8 mouse cellular contexts compared by ENCODE assay signal in the genomic region with DNA sequence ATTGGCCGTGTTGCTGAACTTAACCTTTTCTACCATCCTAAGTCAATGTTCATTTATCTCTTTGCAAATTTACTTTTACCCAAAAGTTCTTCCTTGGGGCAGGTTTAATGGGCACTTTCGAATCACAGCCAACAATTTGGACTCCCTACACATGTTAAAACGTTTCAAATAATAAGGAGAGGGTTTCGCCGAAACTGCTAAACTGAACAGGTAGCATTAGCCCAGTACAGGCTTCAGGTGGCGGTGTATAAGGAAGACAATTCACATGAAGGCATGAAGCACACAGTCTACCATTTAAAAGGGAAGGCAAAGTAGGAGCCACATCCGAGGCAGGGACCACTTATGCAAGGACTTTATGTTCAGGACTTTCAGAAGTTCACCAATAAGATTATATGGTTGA. TPM values are rescaled to one million over a fixed set of nuclear protein-coding genes. Genes with fewer than 3 reads are reported as not detected.
DNase-seq lines count a peak whose midpoint lies in the region; ATAC-seq and TF ChIP-seq lines count a peak whose summit lies in the region.

No protein-coding gene starts in this region.

- no peak for DNase-seq in heart, adult 9 months (ENCODE audit: low spot score in 2 of 2)
- DNase-seq in forebrain, embryonic 10.5 days (ENCODE audit: extremely low spot score, low spot score), result no peak
- no peak for DNase-seq in layer of hippocampus, postnatal 36 days
- DNase-seq in spleen, postnatal 10 days (ENCODE audit: low spot score in 2 of 2), result no peak
- no peak for DNase-seq in frontal cortex, postnatal 10 days (ENCODE audit: low spot score in 2 of 2)

- peak overlapping the region; percentile 91 for H3K27ac ChIP-seq in heart, embryonic 13.5 days (replicated peaks)
- peak overlapping the region; percentile 94 for H3K27ac ChIP-seq in forebrain, embryonic 10.5 days
- H3K27ac ChIP-seq in liver, embryonic 15.5 days (replicated peaks), result peak overlapping the region; percentile 46; the same call in 1 of the 2 replicates

- peak overlapping the region; percentile 87 for H3K4me3 ChIP-seq in heart, embryonic 13.5 days
- H3K4me3 ChIP-seq in E14TG2a.4 (replicated peaks; ENCODE audit: low read length), result peak overlapping the region; percentile 95
- peak overlapping the region; percentile 90 for H3K4me3 ChIP-seq in forebrain, embryonic 10.5 days
- H3K4me3 ChIP-seq in liver, embryonic 15.5 days (replicated peaks), result peak overlapping the region; percentile 78

- peak overlapping the region; percentile 97 for H3K9ac ChIP-seq in heart, embryonic 13.5 days
- H3K9ac ChIP-seq in liver, embryonic 15.5 days, result peak overlapping the region; percentile 62

- peaks cover 24% of the 10 kb centered on the region for H3K36me3 ChIP-seq in heart, embryonic 13.5 days
- peaks cover 29% of the 10 kb centered on the region for H3K36me3 ChIP-seq in E14TG2a.4 (ENCODE audit: insufficient read depth, low read length)
- H3K36me3 ChIP-seq in forebrain, embryonic 10.5 days (replicated peaks), result peaks cover 28% of the 10 kb centered on the region
- H3K36me3 ChIP-seq in liver, embryonic 15.5 days (replicated peaks), result peaks cover 15% of the 10 kb centered on the region; the same call in 1 of the 2 replicates

- H3K9me3 ChIP-seq in heart, embryonic 13.5 days, result no peaks in the 10 kb centered on the region
- H3K9me3 ChIP-seq in E14TG2a.4 (ENCODE audit: low read length), result no peaks in the 10 kb centered on the region
- H3K9me3 ChIP-seq in forebrain, embryonic 10.5 days, result no peaks in the 10 kb centered on the region
- H3K9me3 ChIP-seq in liver, embryonic 15.5 days (replicated peaks), result no peaks in the 10 kb centered on the region

- ATAC-seq in heart, embryonic 13.5 days (ENCODE audit: extremely low read depth, insufficient number of reproducible peaks, low FRiP score, low TSS enrichment), result no peak
- ATAC-seq in liver, embryonic 15.5 days (ENCODE audit: insufficient read depth), result no peak

- no peaks in the 10 kb centered on the region for H3K27me3 ChIP-seq in heart, embryonic 13.5 days (replicated peaks)
- no peaks in the 10 kb centered on the region for H3K27me3 ChIP-seq in E14TG2a.4 (ENCODE audit: insufficient read depth, low read length)
- H3K27me3 ChIP-seq in forebrain, embryonic 10.5 days (ENCODE audit: poor library complexity, severe bottlenecking), result no peaks in the 10 kb centered on the region
- no peaks in the 10 kb centered on the region for H3K27me3 ChIP-seq in liver, embryonic 15.5 days

- TF ChIP-seq CTCF in E14TG2a.4 (conservative IDR thresholded peaks at IDR 0.05; ENCODE audit: low read length), result no peak

- 23% methylated on average over 7 of the region's 7 CpGs for WGBS in heart, embryonic 13.5 days
- 31% methylated on average over 7 of the region's 7 CpGs for WGBS in forebrain, embryonic 10.5 days
- WGBS in liver, embryonic 15.5 days (ENCODE audit: insufficient replicate concordance), result 11% methylated on average over 7 of the region's 7 CpGs

- H3K4me1 ChIP-seq in heart, embryonic 13.5 days, result peaks cover 23% of the 10 kb centered on the region
- peaks cover 26% of the 10 kb centered on the region for H3K4me1 ChIP-seq in E14TG2a.4 (replicated peaks; ENCODE audit: low read depth, low read length)
- H3K4me1 ChIP-seq in forebrain, embryonic 10.5 days, result peaks cover 23% of the 10 kb centered on the region
- H3K4me1 ChIP-seq in liver, embryonic 15.5 days (replicated peaks), result peaks cover 29% of the 10 kb centered on the region

- H3K4me2 ChIP-seq in heart, embryonic 13.5 days, result peak overlapping the region; percentile 79
- H3K4me2 ChIP-seq in liver, embryonic 15.5 days, result peak overlapping the region; percentile 76

RNA-seq across cellular contexts. Expression of a gene that starts 0.6 kb away (rescaled TPM):
- 39.0 and 39.8 TPM in 2 replicates for polyA plus RNA-seq in heart, embryonic 13.5 days (2015; fragmentation: Nextera tagmentation; extraction: Ambion mirVana)
- 76.7 and 78.8 TPM in 2 replicates for polyA plus RNA-seq in forebrain, embryonic 10.5 days (2016; fragmentation: Nextera tagmentation; extraction: Ambion mirVana)
- 11.0 and 14.8 TPM in 2 replicates for polyA plus RNA-seq in liver, embryonic 15.5 days (2015; fragmentation: Nextera tagmentation; extraction: Ambion mirVana)
- total RNA-seq in layer of hippocampus, postnatal 36 days (2021), result 10 to 100 TPM; 77.1 to 79.8 TPM

RNA-seq across cellular contexts. Expression of a gene that starts 0.9 kb away (rescaled TPM):
- 1,406 and 1,576 TPM in 2 replicates for polyA plus RNA-seq in heart, embryonic 13.5 days (2015; fragmentation: Nextera tagmentation; extraction: Ambion mirVana)
- polyA plus RNA-seq in forebrain, embryonic 10.5 days (2016; fragmentation: Nextera tagmentation; extraction: Ambion mirVana), result 766 and 805 TPM in 2 replicates
- 466 and 509 TPM in 2 replicates for polyA plus RNA-seq in liver, embryonic 15.5 days (2015; fragmentation: Nextera tagmentation; extraction: Ambion mirVana)
- total RNA-seq in layer of hippocampus, postnatal 36 days (2021), result 100 to 1,000 TPM; 724 to 813 TPM
